Mouse (Mus musculus): Measurements from ENCODE around the gene Lysmd1.

The Lysmd1 gene

GRCm38 (mm10) chr3:95173256-95173949 lies 39.5 kb downstream of the Lysmd1 start:
- no peak for DNase-seq (ENCODE audit: low spot score in 2 of 2)

DNA sequence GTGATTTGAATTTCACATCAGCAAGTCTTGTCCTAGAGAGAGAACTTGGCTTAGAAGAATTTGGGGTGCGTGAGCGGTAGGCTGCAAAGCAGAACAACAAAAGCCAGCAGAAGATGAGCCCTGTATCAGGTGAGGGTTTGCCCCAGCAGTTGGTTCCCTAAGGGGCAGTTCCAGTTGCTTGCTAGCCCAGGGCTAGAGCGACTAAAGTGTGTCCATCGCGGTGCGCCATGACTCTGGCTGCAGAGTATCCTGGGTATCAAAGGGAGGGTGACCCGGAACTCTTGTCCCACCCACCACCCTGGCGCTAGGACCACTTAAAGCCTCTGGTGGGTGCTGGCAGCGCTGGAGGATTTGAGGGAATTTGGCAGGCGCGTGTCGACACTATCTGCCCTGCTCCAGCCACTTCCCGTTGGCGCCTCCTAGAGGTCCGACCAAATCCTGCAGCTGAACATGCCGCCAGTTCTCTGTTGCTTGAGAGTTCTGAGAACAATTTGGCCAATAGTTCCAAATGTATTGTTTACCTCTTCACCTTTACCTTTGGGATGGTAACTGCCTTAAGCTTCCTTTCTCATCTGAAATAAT lies 40.2 kb downstream of the Lysmd1 start:
- peak; percentile 85 to 95 for DNase-seq (ENCODE audit: low spot score in 2 of 2)

DNA sequence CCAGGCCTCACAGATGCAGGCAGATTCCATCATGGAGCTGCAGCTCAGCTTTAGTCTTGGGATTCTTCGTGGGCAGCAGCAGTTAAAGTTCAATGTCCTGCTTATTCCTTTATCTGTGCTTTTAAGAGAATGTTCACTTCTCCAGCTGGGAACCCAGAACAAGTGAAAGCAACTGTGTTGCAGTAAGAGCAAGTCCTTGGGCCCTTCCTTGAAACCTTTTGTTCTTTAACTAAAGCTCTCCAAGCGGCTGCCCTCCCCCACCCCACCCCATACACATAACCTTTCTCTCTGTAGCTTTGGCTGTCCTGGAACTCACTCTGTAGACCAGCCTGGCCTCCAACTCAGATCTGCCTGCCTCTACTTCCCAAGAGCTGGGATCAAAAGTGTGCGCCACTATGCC lies 42.6 kb downstream of the Lysmd1 start:
- no peak for DNase-seq (ENCODE audit: low spot score in 2 of 2)

GRCm38 (mm10) chr3:95177583-95177982 lies 43.7 kb downstream of the Lysmd1 start:
- DNase-seq (ENCODE audit: low spot score in 2 of 2): no peak

- no peak for DNase-seq (ENCODE audit: low spot score in 2 of 2)
Observed at GRCm38 (mm10) chr3:95178948-95179347, 45.1 kb downstream of the Lysmd1 start.

- DNase-seq (ENCODE audit: low spot score in 2 of 2): no peak
Observed at GRCm38 (mm10) chr3:95179890-95180289, 46.0 kb downstream of the Lysmd1 start.

- no peak for DNase-seq (ENCODE audit: low spot score in 2 of 2)
Observed at GRCm38 (mm10) chr3:95181841-95182240, 48.0 kb downstream of the Lysmd1 start.

DNA sequence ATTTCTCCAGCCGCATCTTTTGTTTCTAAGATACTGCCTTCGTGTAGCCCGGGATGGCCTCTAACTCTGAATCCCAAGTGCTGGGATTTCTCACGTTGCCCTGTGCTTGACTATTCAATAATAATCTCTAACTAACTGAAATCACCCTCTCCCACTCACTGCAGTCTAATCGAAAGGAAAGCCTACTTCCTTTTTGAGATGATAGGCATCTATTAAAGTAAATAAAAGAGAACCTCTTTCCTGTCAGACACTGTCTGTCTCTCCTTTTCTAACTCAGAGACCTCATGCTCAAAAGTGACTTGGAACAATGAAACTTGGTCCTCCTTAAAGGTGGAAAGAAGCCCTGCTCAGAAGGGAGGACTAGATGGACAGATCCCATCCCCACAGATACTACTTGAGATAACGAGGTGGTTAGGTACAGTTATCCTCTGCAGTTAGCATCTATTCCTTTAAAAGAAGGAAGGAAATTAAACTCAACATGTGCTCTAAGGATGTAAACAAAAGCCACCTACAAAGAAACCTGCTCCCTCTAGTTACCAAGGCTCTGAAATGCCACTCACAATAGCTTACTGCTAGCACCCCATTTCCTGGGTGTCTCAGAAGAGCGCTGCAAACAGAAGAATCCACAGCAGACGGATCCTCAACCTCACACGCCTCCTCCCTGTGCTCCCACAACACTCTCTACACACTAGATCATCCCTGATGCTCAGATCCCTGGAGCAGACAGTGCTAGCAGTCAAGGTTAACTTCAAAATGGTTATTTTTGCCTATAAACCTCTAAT lies 51.1 kb downstream of the Lysmd1 start:
- DNase-seq (ENCODE audit: low spot score in 2 of 2): no peak

- no peak for DNase-seq (ENCODE audit: low spot score in 2 of 2)
Observed at GRCm38 (mm10) chr3:95186100-95186499, 52.2 kb downstream of the Lysmd1 start.

DNA sequence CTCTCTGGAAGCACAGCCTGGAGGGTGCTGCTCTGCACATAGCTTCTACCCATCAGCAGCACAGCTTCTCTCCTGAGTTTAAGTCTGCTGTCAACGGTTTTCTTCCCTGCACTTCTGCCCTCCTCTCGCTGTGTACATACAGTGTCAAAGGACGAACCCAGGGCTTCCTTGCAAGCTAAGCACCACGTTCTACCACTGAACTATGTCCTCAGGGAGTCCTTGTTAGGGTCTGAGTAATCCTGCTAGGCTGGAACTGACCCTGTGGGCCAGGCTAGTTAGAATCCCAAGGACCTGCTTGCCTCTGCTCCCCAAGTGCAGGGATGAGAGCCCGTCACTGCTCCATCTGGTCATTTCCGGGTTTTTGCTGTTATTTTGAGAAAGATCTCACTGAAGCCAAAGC lies 53.0 kb downstream of the Lysmd1 start:
- no peak for DNase-seq (ENCODE audit: low spot score in 2 of 2)
